Mouse (Mus musculus): ENCODE results near the gene Noxa1.

- no peak for TF ChIP-seq ETS1 (conservative IDR thresholded peaks at IDR 0.05; ENCODE audit: low read depth, low read length)
- no peak for TF ChIP-seq POLR2A (IDR thresholded peaks at IDR 0.05; ENCODE audit: low read depth, low read length)
- no peak for TF ChIP-seq JUND (conservative IDR thresholded peaks at IDR 0.05; ENCODE audit: low read depth, low read length)
- no peak for TF ChIP-seq CTCF (conservative IDR thresholded peaks at IDR 0.05 in 1 of 2, IDR thresholded peaks at IDR 0.05 in 1 of 2; ENCODE audit: low read depth in 2 of 2, low read length in 2 of 2)
- no peak for TF ChIP-seq MAX (IDR thresholded peaks at IDR 0.05; ENCODE audit: low read length)
- TF ChIP-seq ZC3H11A (IDR thresholded peaks at IDR 0.05; ENCODE audit: low read depth, low read length): no peak
- TF ChIP-seq POLR2AphosphoS2 (IDR thresholded peaks at IDR 0.05; ENCODE audit: low read depth, low read length): no peak
- TF ChIP-seq CHD2 (IDR thresholded peaks at IDR 0.05; ENCODE audit: low read length): no peak
- TF ChIP-seq USF1 (IDR thresholded peaks at IDR 0.05; ENCODE audit: low read depth, low read length): no peak
- TF ChIP-seq UBTF (IDR thresholded peaks at IDR 0.05; ENCODE audit: low read depth, low read length): no peak
- no peak for TF ChIP-seq E2F4 (IDR thresholded peaks at IDR 0.05; ENCODE audit: insufficient replicate concordance, low read depth, low read length)
Observed at GRCm38 (mm10) chr2:25085571-25085970, 9.4 kb downstream of the Noxa1 start.

All from CH12.LX (cell line).